Mouse (Mus musculus) MEL (cell line): ENCODE data around the gene Fbxo6.

Experiments
- CHD1 ChIP-seq: IDR thresholded peaks from 2 replicates; pipeline ENCODE4 v1.6.1; 2012; ENCODE audit warnings: low read depth, mild to moderate bottlenecking, inconsistent platforms, low read length, improper control_type of control experiment
- CTCF ChIP-seq, 3 experiments: IDR thresholded peaks in 2 of 3; conservative IDR thresholded peaks in 1 of 3; 2 replicates each; pipeline ENCODE4 v1.5.1; 2011 to 2012; ENCODE audit warnings: low read length in 3 of 3, low read depth in 2 of 3, mild to moderate bottlenecking in 2 of 3, improper control_type of control experiment in 1 of 3, inconsistent platforms in 1 of 3, mixed read lengths in 1 of 3, moderate library complexity in 1 of 3; ENCODE audit not compliant: control insufficient read depth in 1 of 3, insufficient read depth in 1 of 3, poor library complexity in 1 of 3, severe bottlenecking in 1 of 3
- ETS1 ChIP-seq: IDR thresholded peaks from 2 replicates; pipeline ENCODE4 v1.6.1; 2012; ENCODE audit warnings: low read depth, mild to moderate bottlenecking, inconsistent platforms, low read length, improper control_type of control experiment, moderate library complexity
- MAFK ChIP-seq: IDR thresholded peaks from 2 replicates; pipeline ENCODE4 v1.6.1; 2011; ENCODE audit warnings: low read depth, mild to moderate bottlenecking, low read length, improper control_type of control experiment, borderline replicate concordance
- MXI1 ChIP-seq: IDR thresholded peaks from 2 replicates; pipeline ENCODE4 v1.6.1; 2011; ENCODE audit warnings: mild to moderate bottlenecking, low read depth, low read length, improper control_type of control experiment
- MYC ChIP-seq: IDR thresholded peaks from 2 replicates; pipeline ENCODE4 v1.6.1; 2011; ENCODE audit warnings: low read depth, mild to moderate bottlenecking, low read length, improper control_type of control experiment, moderate library complexity
- POLR2A ChIP-seq, 2 experiments: IDR thresholded peaks; 2 replicates each; pipeline ENCODE4 v1.6.1; 2011 to 2012; ENCODE audit warnings: low read length in 2 of 2, mild to moderate bottlenecking in 2 of 2, control low read depth in 1 of 2, improper control_type of control experiment in 1 of 2, low read depth in 1 of 2, moderate library complexity in 1 of 2; ENCODE audit not compliant: control insufficient read depth in 1 of 2, insufficient read depth in 1 of 2, poor library complexity in 1 of 2
- POLR2AphosphoS2 ChIP-seq: IDR thresholded peaks from 2 replicates; pipeline ENCODE4 v1.6.1; 2011; ENCODE audit warnings: low read length, improper control_type of control experiment
- TBP ChIP-seq: IDR thresholded peaks from 2 replicates; pipeline ENCODE4 v1.8.0; 2011; ENCODE audit warnings: low read depth, low read length, improper control_type of control experiment
- ZC3H11A ChIP-seq: IDR thresholded peaks from 2 replicates; pipeline ENCODE4 v1.6.1; 2012; ENCODE audit warnings: low read depth, mild to moderate bottlenecking, inconsistent platforms, low read length, improper control_type of control experiment

GRCm38 (mm10) chr4:148154006-148154405, 2.1 kb upstream of the Fbxo6 start:
- no peak for TF ChIP-seq CTCF (IDR thresholded peaks at IDR 0.05 in 2 of 3, conservative IDR thresholded peaks at IDR 0.05 in 1 of 3; ENCODE audit: control insufficient read depth in 1 of 3, insufficient read depth in 1 of 3, low read depth in 2 of 3, low read length in 3 of 3, poor library complexity in 1 of 3, severe bottlenecking in 1 of 3)
- no peak for TF ChIP-seq MAFK
- TF ChIP-seq ZC3H11A = no peak
- no peak for TF ChIP-seq CHD1
- no peak for TF ChIP-seq ETS1
- no peak for TF ChIP-seq TBP
- no peak for TF ChIP-seq MXI1
- TF ChIP-seq POLR2A (IDR thresholded peaks at IDR 0.05; ENCODE audit: control insufficient read depth in 1 of 2, insufficient read depth in 1 of 2, low read depth in 1 of 2, low read length in 2 of 2, poor library complexity in 1 of 2) = no peak
- no peak for TF ChIP-seq MYC
- no peak for TF ChIP-seq POLR2AphosphoS2
